Mouse (Mus musculus) cerebellum, adult 8-10 months (tissue): ENCODE measurements around the gene Zranb2.

Source experiments
- DNase-seq: peaks from one replicate; pipeline ENCODE4 v3.0.0; 2022

Gene Zranb2

GRCm38 (mm10) chr3:157533964-157534785, at the start of gene Zranb2:
Gene Zranb2, plus strand, starts transcription at chr3:157534160.
- peak; percentile 95 for DNase-seq

- no peak for DNase-seq
Measured at GRCm38 (mm10) chr3:157492043-157492442, 41.9 kb upstream of the Zranb2 start.

- DNase-seq = no peak
Measured at GRCm38 (mm10) chr3:157502216-157502615, 31.7 kb upstream of the Zranb2 start.

- no peak for DNase-seq
Measured at GRCm38 (mm10) chr3:157514116-157514796, 19.7 kb upstream of the Zranb2 start.

- no peak for DNase-seq
Measured at GRCm38 (mm10) chr3:157516471-157516870, 17.5 kb upstream of the Zranb2 start.

- no peak for DNase-seq
Measured at GRCm38 (mm10) chr3:157517992-157518391, 16.0 kb upstream of the Zranb2 start.

GRCm38 (mm10) chr3:157520433-157520832, 13.5 kb upstream of the Zranb2 start:
- DNase-seq = peak; percentile 52

GRCm38 (mm10) chr3:157523834-157524233, 10.1 kb upstream of the Zranb2 start:
- no peak for DNase-seq

- DNase-seq = no peak
Measured at GRCm38 (mm10) chr3:157531585-157531984, 2.4 kb upstream of the Zranb2 start.

- no peak for DNase-seq
Measured at GRCm38 (mm10) chr3:157534786-157535415, 941 bp downstream of the Zranb2 start.

GRCm38 (mm10) chr3:157549323-157549722, 15.4 kb downstream of the Zranb2 start:
- DNase-seq = no peak

GRCm38 (mm10) chr3:157549758-157550600, 16.0 kb downstream of the Zranb2 start:
- DNase-seq = no peak

GRCm38 (mm10) chr3:157565196-157565595, 31.2 kb downstream of the Zranb2 start:
- DNase-seq = no peak

- DNase-seq = no peak
Measured at GRCm38 (mm10) chr3:157566725-157567565, 33.0 kb downstream of the Zranb2 start, which contains the start of gene Ptger3. Gene Ptger3, plus strand, starts transcription at chr3:157566892.

- no peak for DNase-seq
Measured at GRCm38 (mm10) chr3:157567566-157568132, 33.7 kb downstream of the Zranb2 start.

- DNase-seq = no peak
Measured at GRCm38 (mm10) chr3:157572011-157572410, 38.1 kb downstream of the Zranb2 start.

- no peak for DNase-seq
Measured at GRCm38 (mm10) chr3:157575441-157576342, 41.7 kb downstream of the Zranb2 start.

- DNase-seq = no peak
Measured at GRCm38 (mm10) chr3:157576343-157576722, 42.4 kb downstream of the Zranb2 start.

GRCm38 (mm10) chr3:157576862-157577261, 42.9 kb downstream of the Zranb2 start:
- DNase-seq = no peak

GRCm38 (mm10) chr3:157578469-157579170, 44.7 kb downstream of the Zranb2 start:
- DNase-seq = no peak
